ENCODE assay signal across 8 mouse cellular contexts in the genomic region with DNA sequence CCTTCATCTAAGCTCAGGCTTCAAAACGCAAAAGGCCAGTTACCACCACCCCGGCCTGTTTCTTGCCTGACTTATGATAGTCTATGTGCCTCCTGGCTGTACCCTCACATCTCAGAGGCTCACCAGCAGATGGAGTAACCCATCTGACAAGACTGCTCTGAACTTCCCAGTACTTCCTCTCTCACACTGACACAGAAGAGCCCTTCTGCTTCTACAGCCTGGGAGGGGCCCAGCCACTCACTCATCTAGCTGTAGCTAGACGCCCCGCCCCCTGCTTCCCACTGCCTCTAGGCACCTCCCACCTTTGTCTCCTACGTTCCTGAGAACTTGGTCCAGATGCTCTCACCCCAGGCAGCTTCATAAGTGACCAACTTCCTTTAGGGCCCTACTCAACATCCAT. TPM values are rescaled to one million over a fixed set of nuclear protein-coding genes. Genes with fewer than 3 reads are reported as not detected.
DNase-seq lines count a peak whose midpoint lies in the region; ATAC-seq and TF ChIP-seq lines count a peak whose summit lies in the region.

No protein-coding gene starts in this region.

- TF ChIP-seq CTCF in heart, adult 2 months (IDR thresholded peaks at IDR 0.05), result peak; percentile 39; the same call in 1 of the 2 replicates

- no peak overlapping the region for H3K4me3 ChIP-seq in heart, adult 2 months
- no peak overlapping the region for H3K4me3 ChIP-seq in heart, embryonic 10.5 days
- H3K4me3 ChIP-seq in liver, embryonic 13.5 days (replicated peaks), result no peak overlapping the region
- no peak overlapping the region for H3K4me3 ChIP-seq in stomach, embryonic 16.5 days (replicated peaks; ENCODE audit: low read length)

- no peak overlapping the region for H3K4me2 ChIP-seq in liver, embryonic 13.5 days
- H3K4me2 ChIP-seq in stomach, embryonic 16.5 days (ENCODE audit: low read depth, low read length), result no peak overlapping the region

- TF ChIP-seq POLR2A in heart, adult 2 months (IDR thresholded peaks at IDR 0.05; ENCODE audit: insufficient read depth, low read depth, low read length), result no peak

- no peaks in the 10 kb centered on the region for H3K4me1 ChIP-seq in heart, adult 2 months (ENCODE audit: control insufficient read depth, insufficient read depth, low read length)
- H3K4me1 ChIP-seq in heart, embryonic 10.5 days, result peaks cover 16% of the 10 kb centered on the region
- H3K4me1 ChIP-seq in liver, embryonic 13.5 days (replicated peaks), result peaks cover 3% of the 10 kb centered on the region
- peaks cover 12% of the 10 kb centered on the region; the same call in 1 of the 2 replicates for H3K4me1 ChIP-seq in stomach, embryonic 16.5 days (ENCODE audit: control insufficient read depth, insufficient read depth, low read length)

- TF ChIP-seq EP300 in heart, adult 2 months (IDR thresholded peaks at IDR 0.05; ENCODE audit: insufficient read depth, low read depth, low read length), result no peak

- H3K9me3 ChIP-seq in heart, embryonic 10.5 days, result no peaks in the 10 kb centered on the region
- no peaks in the 10 kb centered on the region for H3K9me3 ChIP-seq in liver, embryonic 13.5 days (replicated peaks)
- H3K9me3 ChIP-seq in stomach, embryonic 16.5 days (replicated peaks; ENCODE audit: control insufficient read depth, low read length), result no peaks in the 10 kb centered on the region

- ATAC-seq in liver, embryonic 13.5 days (ENCODE audit: low read depth), result peak; percentile 31; the same call in 1 of the 2 replicates
- peak; percentile 31; the same call in 1 of the 2 replicates for ATAC-seq in stomach, embryonic 16.5 days (ENCODE audit: insufficient read depth, low FRiP score)

- WGBS in heart, adult 2 months, result 35% methylated on average over 5 of the region's 5 CpGs
- WGBS in heart, embryonic 10.5 days, result 25% methylated on average over 5 of the region's 5 CpGs
- 22% methylated on average over 5 of the region's 5 CpGs for WGBS in liver, embryonic 13.5 days (ENCODE audit: insufficient replicate concordance)
- 29% methylated on average over 5 of the region's 5 CpGs for WGBS in stomach, embryonic 16.5 days

- no peaks in the 10 kb centered on the region for H3K36me3 ChIP-seq in heart, adult 2 months (ENCODE audit: control insufficient read depth, insufficient read depth, low read length)
- H3K36me3 ChIP-seq in heart, embryonic 10.5 days, result no peaks in the 10 kb centered on the region
- H3K36me3 ChIP-seq in liver, embryonic 13.5 days, result no peaks in the 10 kb centered on the region
- no peaks in the 10 kb centered on the region for H3K36me3 ChIP-seq in stomach, embryonic 16.5 days (ENCODE audit: control insufficient read depth, insufficient read depth, low read length)

- no peak overlapping the region for H3K27ac ChIP-seq in heart, adult 2 months
- H3K27ac ChIP-seq in heart, embryonic 10.5 days, result no peak overlapping the region
- no peak overlapping the region for H3K27ac ChIP-seq in liver, embryonic 13.5 days
- no peak overlapping the region for H3K27ac ChIP-seq in stomach, embryonic 16.5 days (ENCODE audit: low read length)

- DNase-seq in heart, adult 2 months, result peak in 1 of 2 experiments; percentile 29
- DNase-seq in heart, embryonic 10.5 days (ENCODE audit: low spot score), result no peak
- peak; percentile 65 for DNase-seq in A20 (ENCODE audit: low read depth, low spot score)
- DNase-seq in embryo, embryonic 10.5 days (ENCODE audit: low spot score), result peak; percentile 70
- no peak for DNase-seq in liver, embryonic 13.5 days
- no peak for DNase-seq in frontal cortex, postnatal 14 days (ENCODE audit: low spot score in 2 of 2)
- DNase-seq in testis, postnatal 14 days (ENCODE audit: low spot score), result no peak

- no peak overlapping the region for H3K9ac ChIP-seq in heart, adult 2 months (ENCODE audit: low read depth, low read length)
- H3K9ac ChIP-seq in liver, embryonic 13.5 days, result no peak overlapping the region
- H3K9ac ChIP-seq in stomach, embryonic 16.5 days (ENCODE audit: low read length), result no peak overlapping the region

- intact Hi-C loops in heart, adult 2 months (cut with DNase I), result no loop called here

- peaks cover 3% of the 10 kb centered on the region for H3K27me3 ChIP-seq in heart, adult 2 months (ENCODE audit: control insufficient read depth, insufficient read depth, low read length)
- H3K27me3 ChIP-seq in heart, embryonic 10.5 days (ENCODE audit: insufficient read depth, poor library complexity, severe bottlenecking), result peaks cover 34% of the 10 kb centered on the region
- peaks cover 31% of the 10 kb centered on the region for H3K27me3 ChIP-seq in liver, embryonic 13.5 days
- H3K27me3 ChIP-seq in stomach, embryonic 16.5 days (ENCODE audit: control insufficient read depth, insufficient read depth, low read length), result peaks cover 3% of the 10 kb centered on the region; the same call in 1 of the 2 replicates

- H3K79me2 ChIP-seq in heart, adult 2 months (replicated peaks; ENCODE audit: control insufficient read depth, insufficient read depth, low read length), result no peaks in the 10 kb centered on the region

RNA-seq across cellular contexts. Expression of a gene that starts 45.6 kb away (rescaled TPM):
- total RNA-seq in heart, adult 2 months (2021), result 1 to 10 TPM; 1.8 to 1.9 TPM
- polyA plus RNA-seq in heart, adult 2 months (2012; rRNA removed), result 0.61 and 0.91 TPM in 2 replicates
- polyA plus RNA-seq in heart, embryonic 10.5 days (2016; fragmentation: Nextera tagmentation; extraction: Ambion mirVana), result 1.3 and 1.9 TPM in 2 replicates
- polyA plus RNA-seq in liver, embryonic 13.5 days (2015; fragmentation: Nextera tagmentation; extraction: Ambion mirVana), result 0.14 and 0.15 TPM in 2 replicates
- polyA plus RNA-seq in stomach, embryonic 16.5 days (2015; fragmentation: Nextera tagmentation; extraction: Ambion mirVana), result 5.7 and 5.8 TPM in 2 replicates

RNA-seq across cellular contexts. Expression of a gene that starts 59.4 kb away (rescaled TPM):
- total RNA-seq in heart, adult 2 months (2021), result 10 to 100 TPM; 82.1 to 92.2 TPM
- polyA plus RNA-seq in heart, adult 2 months (2012; rRNA removed), result 45.5 and 55.9 TPM in 2 replicates
- polyA plus RNA-seq in heart, embryonic 10.5 days (2016; fragmentation: Nextera tagmentation; extraction: Ambion mirVana), result 31.4 and 33.6 TPM in 2 replicates
- 13.0 and 16.5 TPM in 2 replicates for polyA plus RNA-seq in liver, embryonic 13.5 days (2015; fragmentation: Nextera tagmentation; extraction: Ambion mirVana)
- polyA plus RNA-seq in stomach, embryonic 16.5 days (2015; fragmentation: Nextera tagmentation; extraction: Ambion mirVana), result 37.5 and 41.7 TPM in 2 replicates

Comparison
In these comparisons a context has a peak if more than half of its experiments do, and no peak if none do; other contexts are left out.
1. DNase-seq: peak in A20 (single experiment) and embryo, embryonic 10.5 days (single experiment); none in heart, embryonic 10.5 days (single experiment), liver, embryonic 13.5 days (single experiment), frontal cortex, postnatal 14 days (0 of 2) and testis, postnatal 14 days (single experiment).